Mouse (Mus musculus): ENCODE data around the gene Brpf3.

DNA sequence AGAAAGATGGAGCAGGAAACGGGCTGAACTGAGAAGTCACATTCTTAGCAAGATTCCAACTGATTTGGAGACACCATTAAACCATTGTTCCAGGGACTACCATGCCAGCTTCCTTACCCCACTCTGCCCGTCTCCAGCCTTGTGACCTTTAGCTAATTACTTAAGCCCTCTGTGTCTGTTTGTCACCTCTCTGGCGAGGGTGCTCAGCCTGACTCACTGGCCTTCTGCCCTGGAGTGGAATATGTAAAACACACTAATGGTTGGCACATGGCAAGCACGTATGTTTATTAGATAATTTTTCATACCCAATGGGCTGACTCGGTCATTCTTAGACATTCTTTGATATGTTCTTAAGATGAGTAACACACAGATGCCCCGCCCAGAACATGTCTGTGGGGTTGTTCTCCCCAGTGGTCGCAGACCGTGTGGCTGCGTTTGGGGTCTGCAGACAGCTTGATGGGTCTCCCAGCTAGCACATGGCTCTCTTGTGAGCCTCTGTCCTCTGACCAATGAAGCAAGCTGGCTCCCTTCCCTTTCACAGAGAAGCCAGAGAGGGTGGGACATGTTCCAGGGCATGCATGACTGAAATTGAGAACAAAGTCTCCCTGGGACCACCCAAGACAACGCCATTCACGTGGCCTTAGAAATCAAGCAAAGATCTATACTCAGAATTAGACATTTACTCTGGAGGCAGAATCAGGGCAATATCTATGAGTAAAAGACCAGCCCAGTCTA, 33.9 kb upstream of the Brpf3 start:
- TF ChIP-seq CTCF (IDR thresholded peaks at IDR 0.05; ENCODE audit: low read depth, low read length): no peak
- TF ChIP-seq POLR2A (IDR thresholded peaks at IDR 0.05; ENCODE audit: borderline replicate concordance, low read depth, low read length): no peak
